Mouse (Mus musculus): ENCODE measurements around the gene Uggt1.
A peak's percentile ranks its signal among the peaks of the same experiment; 100 is the strongest.

Gene Uggt1

DNA sequence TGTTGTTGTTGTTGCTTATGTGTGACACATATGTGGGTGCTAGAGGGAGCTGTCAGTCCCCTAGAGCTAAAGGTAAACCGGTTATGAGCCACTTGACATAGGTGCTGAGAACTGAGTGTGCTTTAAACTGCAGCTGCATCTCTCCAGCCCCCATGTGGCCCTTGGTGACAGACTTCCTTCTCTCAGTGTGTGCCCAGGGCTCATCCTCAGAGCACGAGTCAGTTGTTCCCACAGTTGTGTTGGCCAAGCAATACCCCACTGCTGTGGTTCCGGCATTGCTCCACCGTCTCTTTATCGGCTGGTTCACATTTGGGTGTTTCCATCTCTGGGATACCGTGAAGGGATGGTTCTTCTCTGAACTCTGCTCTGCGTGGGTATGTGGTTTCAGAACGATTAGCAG, 12.8 kb upstream of the Uggt1 start:
- DNase-seq (ENCODE audit: low spot score): no peak

DNA sequence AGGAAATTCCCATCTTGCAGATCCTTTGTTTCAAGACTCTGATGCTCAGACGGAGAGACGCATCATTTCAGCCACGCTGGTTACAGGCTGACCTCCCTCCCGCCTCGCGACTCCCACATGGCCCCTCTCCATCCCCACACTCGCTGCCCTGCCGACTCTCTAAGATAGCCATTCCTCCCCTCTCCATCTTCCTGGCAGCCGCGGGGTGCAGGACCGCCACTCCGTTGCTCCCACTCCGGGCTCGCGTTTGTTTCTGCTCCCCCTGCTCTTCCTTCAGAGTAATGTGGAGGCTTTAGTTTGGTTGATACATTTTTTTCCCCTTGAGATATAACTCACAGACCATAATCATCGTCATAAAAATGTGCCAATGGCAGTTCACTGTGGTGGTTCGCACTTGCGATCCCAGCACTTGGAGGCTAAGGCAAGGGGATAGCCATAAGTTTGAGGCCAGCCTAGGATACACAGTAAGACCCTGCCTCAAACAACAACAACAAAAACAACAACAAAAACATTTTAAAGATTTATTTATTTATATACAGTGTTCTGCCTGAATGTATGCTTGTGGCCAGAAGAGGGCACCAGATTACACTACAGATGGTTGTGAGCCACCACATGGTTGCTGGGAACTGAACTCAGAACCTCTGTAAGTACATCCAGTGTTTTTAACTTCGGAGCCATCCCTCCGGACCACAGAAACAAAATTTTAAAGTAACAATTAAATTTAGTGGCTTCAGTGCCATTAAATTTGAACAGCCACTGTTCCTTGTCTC, 11.5 kb upstream of the Uggt1 start:
- DNase-seq (ENCODE audit: low spot score): no peak

GRCm38 (mm10) chr1:36254635-36255360, 10.3 kb upstream of the Uggt1 start:
- peak; percentile 66 for DNase-seq (ENCODE audit: low spot score)

DNA sequence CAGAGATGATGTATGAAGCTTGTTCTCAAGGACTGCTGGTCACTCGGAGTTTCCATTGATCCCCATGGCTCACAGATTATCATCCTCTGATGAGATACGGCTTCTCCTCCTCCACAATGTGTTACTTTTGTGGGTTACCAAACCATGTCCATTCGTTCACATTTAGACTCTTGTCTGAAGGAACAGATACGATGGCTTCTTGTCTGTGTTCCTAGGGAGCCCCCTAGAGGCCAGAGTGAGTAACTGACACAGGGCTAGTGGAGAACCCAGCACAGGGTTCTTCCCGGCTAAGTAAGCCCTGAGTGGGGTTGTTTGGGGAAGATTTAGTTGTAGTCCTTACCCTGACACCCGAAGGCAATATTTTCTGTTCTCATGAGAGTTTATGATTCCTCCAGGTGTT, 8.3 kb upstream of the Uggt1 start:
- peak; percentile 67 for DNase-seq (ENCODE audit: low spot score)

- DNase-seq (ENCODE audit: low spot score): no peak
These were observed 6.9 kb upstream of the Uggt1 start for GRCm38 (mm10) chr1:36251426-36251825.

DNA sequence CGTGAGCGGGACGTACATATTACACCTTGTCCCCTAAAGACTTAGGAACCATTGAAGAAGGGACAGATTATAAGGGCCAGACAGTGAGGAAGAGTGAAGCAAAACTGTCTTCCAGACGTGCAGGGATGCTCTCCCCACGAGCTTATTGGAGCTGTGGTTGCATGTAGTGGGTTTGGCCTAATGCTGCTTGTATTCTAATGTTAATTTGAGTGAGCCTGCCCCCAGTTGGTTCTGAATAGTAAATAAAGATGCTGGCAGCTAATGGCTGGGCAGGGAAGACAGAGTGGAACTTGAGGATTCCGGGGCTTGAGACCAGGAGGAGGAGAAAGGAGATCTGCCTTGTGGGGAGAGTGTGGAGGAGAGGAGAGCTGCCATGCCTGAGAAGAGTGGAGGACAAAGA, 2.2 kb upstream of the Uggt1 start:
- DNase-seq (ENCODE audit: low spot score): no peak

- no peak for DNase-seq (ENCODE audit: low spot score)
These were observed 302 bp upstream of the Uggt1 start for GRCm38 (mm10) chr1:36244828-36245215.

GRCm38 (mm10) chr1:36243447-36244057, 968 bp downstream of the Uggt1 start:
- no peak for DNase-seq (ENCODE audit: low spot score)

DNA sequence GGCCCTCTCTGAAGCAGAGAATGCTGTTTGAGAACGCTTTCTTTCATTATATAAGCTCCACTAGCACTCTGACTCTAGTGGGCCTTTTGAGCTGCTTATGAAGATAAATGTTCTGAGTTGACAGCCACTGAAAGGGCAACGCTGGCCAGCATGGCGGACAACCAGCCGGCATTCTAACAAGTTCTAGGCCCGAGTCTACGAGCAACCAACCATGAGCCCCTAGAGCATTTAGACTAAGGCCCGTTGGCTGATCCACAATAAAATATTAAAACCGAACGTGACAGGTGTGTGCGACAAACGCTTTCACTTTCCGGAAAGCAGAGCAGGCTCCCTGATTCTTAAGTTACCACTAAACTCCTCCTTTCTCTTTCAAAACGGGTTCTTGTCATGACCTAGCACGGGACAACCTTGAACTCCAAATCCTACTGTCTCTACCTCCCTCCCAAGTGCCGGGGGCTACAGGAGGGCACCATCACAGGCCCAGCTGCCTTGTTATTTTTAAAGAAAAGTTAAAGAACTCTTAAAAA, 2.6 kb downstream of the Uggt1 start:
- no peak for DNase-seq (ENCODE audit: low spot score)

GRCm38 (mm10) chr1:36240176-36240575, 4.3 kb downstream of the Uggt1 start:
- DNase-seq (ENCODE audit: low spot score): no peak

GRCm38 (mm10) chr1:36239396-36239795, 5.1 kb downstream of the Uggt1 start:
- no peak for DNase-seq (ENCODE audit: low spot score)

DNA sequence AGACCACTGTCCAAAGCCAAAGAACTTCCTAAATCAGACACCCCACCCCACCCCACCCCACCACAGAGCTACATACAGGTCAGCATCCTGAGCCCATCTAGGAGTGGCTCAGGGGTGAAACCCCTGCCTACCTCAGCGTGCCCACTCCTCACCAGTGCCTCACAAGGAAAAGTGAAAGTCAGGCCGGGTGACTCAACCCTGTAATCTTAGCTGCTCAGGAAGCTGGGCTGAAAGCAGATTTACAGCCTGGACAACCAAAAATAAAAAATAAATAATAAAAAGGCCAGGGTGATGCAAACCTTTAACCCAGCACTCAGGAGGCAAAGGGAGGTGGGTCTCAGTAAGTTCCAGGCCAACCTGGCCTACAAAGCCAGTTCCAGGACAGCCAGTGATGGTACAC, 8.7 kb downstream of the Uggt1 start:
- no peak for DNase-seq (ENCODE audit: low spot score)

DNA sequence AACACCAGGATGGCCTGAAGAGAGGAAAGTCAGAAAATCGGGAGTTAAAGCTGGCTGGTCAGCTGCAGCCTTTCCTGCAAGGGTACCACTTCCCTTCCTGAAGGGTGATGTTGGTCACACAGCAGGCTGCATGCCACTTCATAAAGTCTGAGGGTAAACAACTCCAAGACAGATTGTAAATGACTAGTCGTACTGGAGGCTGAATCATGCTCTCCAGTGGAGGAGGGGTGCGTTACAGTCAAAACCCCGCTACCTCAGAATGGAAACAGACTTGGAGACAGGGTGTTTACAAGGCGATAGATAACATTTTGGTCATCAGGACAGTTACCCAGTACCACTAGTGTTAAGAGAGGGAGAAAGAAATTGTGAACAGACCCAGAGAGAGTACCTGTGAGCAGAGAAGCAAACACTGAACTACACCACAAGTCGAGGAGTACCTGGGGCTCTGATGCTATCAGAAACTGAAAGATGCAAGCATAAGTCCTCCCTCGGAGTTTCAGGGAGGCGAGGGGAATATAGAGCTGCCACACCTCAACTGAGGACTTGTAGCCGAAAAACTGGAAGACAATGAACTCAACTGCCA, 9.4 kb downstream of the Uggt1 start:
- DNase-seq (ENCODE audit: low spot score): no peak

- no peak for DNase-seq (ENCODE audit: low spot score)
These were observed 11.3 kb downstream of the Uggt1 start for GRCm38 (mm10) chr1:36233218-36233617.

- no peak for DNase-seq (ENCODE audit: low spot score)
These were observed 13.4 kb downstream of the Uggt1 start for GRCm38 (mm10) chr1:36230919-36231705.

GRCm38 (mm10) chr1:36228461-36228860, 16.1 kb downstream of the Uggt1 start:
- DNase-seq (ENCODE audit: low spot score): no peak

DNA sequence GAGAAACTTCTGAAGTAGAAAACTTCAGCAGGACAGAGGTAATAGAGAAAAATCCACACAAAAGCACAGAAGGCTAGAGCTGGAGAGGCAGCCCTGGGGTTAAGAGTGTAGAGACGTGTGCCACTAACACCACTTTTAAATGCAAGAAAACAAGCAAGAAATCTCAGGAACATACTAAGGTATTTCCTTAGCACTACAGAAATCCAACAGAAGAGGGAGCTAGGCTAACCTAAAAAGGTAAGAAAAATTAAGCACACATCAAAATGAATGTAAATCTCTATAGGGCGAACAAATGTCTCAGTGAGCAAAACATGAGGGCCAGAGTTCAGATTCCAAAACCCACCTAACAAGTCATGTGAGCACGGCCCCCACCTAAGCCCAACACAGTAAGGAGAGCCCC, 19.9 kb downstream of the Uggt1 start:
- no peak for DNase-seq (ENCODE audit: low spot score)

DNA sequence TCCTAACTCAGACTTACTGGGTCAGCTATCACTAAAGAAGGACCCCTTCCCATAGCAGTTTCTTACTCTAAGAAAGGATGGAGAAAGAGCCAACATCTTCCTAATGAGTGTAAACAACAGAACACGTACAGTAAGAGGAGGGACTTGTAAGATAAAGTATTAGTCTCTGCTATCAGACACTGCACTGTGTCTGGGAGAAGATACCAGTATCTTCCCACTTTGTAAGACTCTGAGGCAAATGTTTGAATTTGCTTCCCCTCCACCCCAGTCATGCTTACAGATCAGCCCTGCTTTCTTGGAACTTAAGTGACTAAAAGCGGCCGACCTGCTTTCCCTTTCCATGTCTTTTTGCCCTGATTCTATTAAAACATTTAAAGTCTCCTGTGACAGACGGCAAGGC, 30.2 kb downstream of the Uggt1 start:
- no peak for DNase-seq (ENCODE audit: low spot score)

GRCm38 (mm10) chr1:36201739-36202138, 42.8 kb downstream of the Uggt1 start:
- no peak for DNase-seq (ENCODE audit: low spot score)

GRCm38 (mm10) chr1:36194482-36194881, 50.0 kb downstream of the Uggt1 start:
- DNase-seq (ENCODE audit: low spot score): no peak

DNA sequence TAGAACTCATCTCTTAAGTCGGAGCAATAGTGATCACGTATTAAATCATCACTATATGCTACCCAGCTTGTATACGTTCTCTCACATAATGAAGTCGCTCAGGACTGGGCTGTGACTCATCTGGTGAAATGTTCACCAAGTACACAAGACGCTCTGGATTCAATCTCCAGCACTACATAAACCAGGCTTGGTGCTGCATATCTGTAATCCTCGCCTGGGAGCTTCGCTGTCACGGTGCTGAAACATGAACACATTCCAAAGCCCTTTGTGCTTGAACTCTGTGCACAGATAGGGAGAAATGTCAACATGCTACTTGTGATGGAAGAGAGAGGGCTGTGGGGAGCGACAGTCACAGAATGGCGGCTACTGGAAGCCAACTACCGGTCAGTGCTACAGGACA, 52.6 kb downstream of the Uggt1 start:
- DNase-seq (ENCODE audit: low spot score): no peak

DNA sequence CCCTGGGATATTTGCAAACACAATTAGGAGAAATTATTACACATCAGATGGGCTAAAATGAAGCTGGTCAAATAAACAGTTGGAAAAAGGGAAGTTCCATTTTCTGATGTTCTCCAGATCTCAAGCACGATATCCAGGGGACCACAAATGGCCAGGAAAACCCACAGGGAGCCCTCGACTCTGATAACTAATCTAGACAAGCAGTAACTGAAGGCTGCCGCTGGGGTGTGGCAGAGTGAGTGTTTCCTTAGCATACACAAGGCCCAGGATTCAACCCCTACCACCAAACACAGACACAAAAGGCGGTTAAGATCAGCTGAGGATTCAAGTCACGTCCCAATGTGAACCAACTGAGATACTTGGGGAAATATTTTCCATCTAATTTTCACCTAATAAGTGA, 64.5 kb downstream of the Uggt1 start:
- DNase-seq (ENCODE audit: low spot score): no peak

Data from testis, postnatal 10 days (tissue).